Mouse (Mus musculus) urinary bladder, postnatal 14 days (tissue): ENCODE measurements around the gene Tnfsfm13.
"Not testable (repeated sequence)": the region's sequence is repeated elsewhere in the genome, so short reads cannot be mapped to it uniquely, and the experiment has no call there.

Source experiments
- DNase-seq: peaks from one replicate; pipeline ENCODE4 v3.0.0; 2021; ENCODE audit warnings: low spot score

Tnfsfm13 gene

DNA sequence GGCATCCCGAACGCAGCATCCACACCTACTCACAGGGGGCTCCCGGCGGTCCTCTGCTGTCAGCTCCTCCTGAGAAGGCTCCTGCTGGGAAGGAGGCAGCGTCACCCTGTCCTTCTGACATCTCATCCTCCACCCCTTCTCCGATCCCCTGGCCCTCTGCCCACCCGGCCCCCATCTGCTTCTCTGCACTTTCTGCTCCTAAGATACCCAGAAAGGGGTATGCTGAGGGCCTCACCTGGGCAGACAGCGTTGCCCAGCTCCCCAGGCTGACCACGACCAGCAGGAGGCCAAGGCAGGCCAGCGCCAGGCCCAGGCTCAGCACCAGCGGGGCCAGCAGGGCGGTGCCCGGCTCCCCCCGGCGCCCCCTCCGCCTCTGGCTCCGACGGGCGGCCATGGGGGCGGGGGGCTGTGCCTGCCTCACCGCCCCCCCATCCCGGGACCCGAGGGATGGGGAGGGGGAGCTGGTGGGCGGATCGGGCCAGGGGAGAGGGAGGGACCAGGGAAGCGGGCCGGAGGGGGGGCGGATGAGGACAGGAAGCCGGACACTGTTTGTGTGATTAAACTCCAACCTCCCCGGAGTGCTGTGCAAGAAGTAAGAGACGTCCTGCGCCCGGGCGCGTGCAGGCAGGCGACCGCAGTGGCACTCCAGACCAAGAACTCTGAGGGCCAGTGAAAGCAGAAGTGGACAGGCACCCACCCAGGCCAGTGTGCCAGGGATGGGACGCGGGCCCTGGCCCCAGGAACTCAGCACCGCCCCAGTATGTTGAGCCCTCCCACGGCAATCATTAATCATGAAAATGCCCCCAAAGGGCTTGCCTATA, at the start of gene Tnfsfm13, which contains the start of gene Tnfsf12:
TSS of gene Tnfsfm13 (minus strand) at position 738 of the 821 bp plus-strand sequence.
TSS of gene Tnfsf12 (minus strand) at position 489 of the 821 bp plus-strand sequence.
- peak; percentile 75 for DNase-seq

DNA sequence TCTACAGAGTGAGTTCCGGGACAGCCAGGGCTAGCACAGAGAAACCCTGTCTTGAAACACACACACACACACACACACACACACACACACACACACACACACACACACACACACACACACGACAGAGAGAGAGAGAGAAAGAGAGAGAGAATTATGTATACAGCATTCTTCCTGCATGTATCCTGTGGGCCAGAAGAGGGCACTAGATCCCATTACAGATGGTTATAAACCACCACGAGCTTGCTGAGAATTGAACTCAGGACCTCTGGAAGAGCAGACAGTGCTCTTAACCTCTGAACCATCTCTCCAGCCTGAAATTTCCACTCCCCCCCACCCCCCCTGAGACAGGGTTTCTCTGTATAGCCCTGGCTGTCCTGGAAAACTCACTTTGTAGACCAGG, 35.5 kb upstream of the Tnfsfm13 start:
- DNase-seq: not testable (repeated sequence)

DNA sequence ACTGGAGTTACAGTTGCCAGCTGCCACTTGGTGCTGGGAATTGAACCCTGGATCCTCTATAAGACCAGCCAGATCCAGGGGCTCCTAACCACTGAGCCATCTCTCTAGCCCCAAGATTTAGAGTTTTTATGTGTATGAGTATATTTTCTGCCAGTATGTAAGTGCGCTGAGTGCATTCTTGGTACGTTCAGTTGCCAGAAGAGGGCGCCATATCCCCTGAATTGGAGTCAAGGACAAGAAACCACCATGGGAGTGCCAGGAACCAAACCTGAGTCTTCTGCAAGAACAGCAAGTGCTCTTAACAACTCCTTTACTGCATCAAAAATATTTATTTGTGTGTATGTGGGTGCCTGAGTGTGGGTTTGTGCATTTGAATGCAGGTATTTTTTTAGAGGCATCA, 33.2 kb upstream of the Tnfsfm13 start:
- peak; percentile 63 for DNase-seq

DNA sequence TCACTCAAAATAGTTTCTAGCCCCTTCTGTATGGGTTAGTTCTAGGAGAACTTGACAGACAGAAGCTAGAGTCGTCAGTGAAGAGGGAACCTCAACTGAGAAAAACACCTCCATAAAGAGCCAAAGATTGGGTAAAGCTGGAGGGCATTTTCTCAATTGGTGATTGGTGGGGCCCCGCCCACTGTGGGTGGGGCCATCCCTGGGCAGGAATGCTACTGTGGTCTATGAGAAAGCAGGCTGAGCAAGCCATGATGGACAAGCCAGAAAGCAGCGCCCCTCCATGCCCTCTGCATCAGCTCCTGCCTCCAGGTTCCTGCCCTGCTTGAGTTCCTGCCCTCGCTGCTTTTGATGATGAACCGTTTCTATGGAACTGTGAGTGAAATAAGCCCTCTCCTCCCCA, 30.1 kb upstream of the Tnfsfm13 start:
- DNase-seq: no peak

DNA sequence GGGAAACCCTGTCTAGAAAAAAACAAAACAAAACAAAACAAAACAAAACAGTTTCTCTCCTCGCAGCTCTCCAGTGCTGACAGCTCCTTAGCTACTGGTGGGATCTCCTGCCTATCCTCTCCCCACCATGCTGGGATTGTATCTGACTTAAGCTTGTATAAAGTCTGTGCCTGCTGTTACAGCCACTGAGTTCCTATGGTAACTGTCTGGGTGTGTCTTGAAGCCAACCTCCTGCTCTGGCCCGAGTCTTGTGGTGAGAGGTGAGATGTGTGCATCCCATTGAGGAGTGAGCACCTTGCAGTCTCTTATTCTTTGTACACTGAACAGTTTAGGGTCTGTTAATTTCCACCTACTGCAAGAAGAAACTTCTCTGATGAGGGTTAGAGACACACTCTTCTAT, 27.2 kb upstream of the Tnfsfm13 start:
- no peak for DNase-seq

DNA sequence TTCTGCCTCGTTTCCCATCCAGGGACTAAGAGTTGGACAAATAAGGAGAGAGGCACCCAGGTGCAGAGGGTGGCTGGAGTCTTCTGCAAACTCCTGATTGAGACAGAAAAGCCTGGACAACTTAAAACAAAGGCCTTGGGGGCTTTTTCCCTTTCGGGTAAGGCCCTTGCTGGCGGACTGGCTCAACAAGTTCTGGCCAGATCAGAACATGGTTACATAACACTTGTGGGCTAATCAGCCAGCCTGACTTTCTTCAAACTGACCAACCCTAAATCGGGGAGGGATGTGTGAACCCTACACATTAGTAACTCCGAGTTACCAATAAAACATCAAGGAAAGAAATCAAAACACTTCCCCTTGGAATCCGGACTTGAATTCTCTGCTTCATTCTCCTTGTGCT, 25.0 kb upstream of the Tnfsfm13 start:
- peak; percentile 39 for DNase-seq

DNA sequence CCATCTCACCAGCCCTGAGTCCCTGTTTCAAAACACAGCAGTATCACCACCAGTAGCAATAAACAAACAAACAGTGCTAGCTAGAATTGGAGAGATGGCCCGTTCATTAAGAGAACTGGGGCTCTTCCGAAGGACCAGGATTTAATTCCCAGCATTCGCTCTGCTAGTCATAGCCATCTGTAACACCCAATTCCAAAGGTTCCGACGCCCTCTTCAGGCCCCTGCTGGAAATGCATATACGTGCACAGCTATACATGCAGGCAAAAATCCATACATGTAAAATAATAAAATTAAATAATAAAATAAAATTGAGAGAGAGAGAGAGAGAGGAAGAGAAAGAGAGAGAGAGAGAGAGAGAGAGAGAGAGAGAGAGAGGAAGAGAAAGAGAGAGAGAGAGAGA, 23.5 kb upstream of the Tnfsfm13 start:
- DNase-seq: no peak

DNA sequence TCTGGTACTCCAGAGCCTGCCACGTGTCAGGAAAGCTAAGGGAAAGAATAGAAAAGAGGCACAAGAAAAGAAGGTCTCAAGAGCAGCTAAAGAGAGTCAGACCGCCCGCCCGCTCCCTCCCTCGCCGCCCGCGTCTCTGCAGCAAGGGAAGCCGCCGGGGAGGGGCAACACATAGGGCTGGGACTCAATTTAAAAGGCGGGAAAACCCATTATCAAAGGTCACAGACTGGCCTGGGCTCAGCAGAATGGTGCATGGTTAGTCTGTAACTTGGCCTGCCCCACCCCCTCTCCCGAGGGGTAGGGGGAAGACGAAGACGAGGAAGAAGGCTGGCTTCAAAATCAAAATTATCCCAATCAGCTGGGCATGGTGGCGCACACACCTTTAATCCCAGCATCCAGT, 22.8 kb upstream of the Tnfsfm13 start:
- DNase-seq: no peak

DNA sequence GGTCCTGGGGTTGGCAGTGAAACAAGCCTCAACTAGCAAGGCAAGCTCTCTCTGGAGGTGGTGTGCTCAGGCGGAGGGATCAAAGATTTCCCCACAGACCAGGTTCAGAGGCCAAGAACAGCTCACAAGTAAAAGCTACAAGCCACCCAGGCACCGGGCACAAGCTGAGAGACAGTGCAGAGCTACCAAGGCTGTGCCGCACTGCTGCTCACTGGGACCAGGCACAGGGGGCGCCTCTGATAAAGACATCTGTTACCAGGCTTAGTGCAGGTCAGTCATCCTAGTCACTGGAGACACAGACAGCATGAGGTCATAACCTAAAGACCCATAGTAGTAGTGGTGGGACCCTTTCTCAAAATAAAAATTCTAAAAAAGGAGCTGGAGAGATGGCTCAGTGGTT, 21.1 kb upstream of the Tnfsfm13 start:
- no peak for DNase-seq

DNA sequence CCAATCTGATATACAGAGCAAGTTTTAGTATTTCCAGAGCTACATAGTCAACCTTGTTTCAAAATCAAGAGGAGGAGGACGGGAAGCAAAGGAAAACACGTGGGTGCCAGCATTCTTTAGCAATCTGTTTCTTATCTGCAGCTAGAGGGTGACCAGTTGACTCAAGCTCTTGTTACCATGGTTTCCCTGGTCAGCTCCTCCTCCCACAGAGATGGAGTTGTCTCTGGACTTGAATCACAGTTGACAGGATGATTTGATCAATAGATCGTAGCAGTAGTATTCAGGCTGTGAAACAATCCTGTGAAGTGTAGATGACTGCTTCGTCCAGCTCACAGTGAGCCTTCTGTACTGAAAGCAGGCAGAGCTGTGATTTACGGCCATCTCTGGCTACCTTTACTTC, 20.0 kb upstream of the Tnfsfm13 start:
- peak; percentile 47 for DNase-seq

DNA sequence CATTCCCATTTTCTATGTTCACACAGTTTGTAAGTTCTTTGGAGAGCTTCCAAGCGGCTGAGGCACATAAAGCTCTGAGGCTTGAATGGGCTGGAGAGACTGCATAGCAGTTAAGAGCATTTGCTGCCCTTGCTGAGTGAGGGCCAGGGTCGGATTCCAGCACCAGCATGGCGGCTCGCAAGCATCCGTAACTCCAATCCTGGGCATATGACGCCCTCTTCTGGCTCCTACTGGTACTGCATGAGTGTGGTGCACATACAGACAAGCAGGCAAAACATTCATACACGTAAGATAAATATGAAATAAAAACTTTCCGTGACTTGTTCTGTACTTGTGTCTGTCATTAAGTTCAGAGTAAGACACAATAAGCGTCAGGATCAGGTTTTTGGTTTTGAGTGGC, 19.6 kb upstream of the Tnfsfm13 start:
- DNase-seq: peak; percentile 42

DNA sequence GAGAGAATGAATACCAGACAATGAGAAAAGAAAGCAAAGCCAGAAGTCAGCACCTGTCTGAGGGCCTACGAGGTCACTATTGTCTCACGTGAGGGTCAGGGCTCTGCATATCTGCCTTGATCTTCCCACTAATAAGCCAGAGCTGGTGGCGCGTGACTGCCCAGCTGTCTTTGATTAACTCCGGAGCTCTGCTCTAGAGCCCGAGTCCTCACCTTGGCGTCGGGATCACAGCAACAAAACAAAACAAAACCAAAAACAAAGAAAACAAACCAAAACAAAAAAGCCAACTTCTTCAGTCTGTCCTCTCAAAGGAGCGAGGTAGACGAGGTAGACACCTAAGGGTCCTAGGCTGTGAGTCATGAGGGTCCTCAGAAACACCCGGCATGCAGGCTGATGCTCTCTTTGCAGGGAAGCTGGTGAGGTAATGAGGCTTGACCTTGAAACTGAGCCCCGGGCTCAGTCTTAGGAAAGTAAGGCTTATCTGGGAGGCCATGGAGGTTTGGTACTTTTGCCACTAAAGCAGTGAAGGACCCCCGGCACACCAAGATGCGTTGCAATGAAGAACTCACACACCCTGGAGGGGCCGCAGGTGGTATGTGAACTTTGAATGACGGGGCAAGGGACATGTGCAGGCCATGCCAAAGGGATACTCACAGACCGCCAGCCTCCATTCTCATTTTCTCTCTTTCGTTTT, 18.9 kb upstream of the Tnfsfm13 start:
- DNase-seq: no peak

DNA sequence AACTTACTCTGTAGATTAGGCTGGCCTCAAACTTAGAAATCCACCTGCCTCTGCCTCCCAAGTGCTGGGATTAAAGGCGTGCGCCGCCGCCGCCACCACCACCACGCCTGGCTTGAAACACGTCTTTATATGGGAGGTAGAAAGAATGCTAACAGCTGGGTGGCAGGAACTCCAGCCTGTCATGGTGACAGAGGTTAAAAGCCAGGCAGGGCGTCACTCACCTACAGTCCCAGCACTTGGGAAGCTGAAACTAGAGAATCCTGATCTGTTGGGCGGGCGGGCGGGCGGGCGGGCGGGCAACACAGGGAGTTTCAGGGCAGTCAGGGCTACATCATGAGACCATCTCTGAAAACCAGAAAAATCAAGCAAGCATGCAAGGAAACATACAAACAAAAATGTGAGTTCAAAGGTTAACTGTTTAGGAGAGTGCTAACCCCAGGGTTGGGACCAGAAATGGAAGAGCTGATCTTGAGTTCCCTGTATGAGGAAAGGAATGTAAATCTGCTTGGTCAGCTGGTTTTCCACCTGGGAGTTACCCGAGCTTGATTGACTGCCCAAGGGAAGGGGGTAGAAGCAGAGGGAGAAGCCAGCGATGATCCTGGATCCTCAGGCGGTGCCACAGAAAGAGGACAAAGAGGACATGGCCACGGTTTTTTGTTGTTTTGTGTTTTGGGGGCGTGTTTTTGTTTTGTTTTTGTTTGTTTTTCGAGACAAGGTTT, 17.2 kb upstream of the Tnfsfm13 start:
- DNase-seq: no peak

DNA sequence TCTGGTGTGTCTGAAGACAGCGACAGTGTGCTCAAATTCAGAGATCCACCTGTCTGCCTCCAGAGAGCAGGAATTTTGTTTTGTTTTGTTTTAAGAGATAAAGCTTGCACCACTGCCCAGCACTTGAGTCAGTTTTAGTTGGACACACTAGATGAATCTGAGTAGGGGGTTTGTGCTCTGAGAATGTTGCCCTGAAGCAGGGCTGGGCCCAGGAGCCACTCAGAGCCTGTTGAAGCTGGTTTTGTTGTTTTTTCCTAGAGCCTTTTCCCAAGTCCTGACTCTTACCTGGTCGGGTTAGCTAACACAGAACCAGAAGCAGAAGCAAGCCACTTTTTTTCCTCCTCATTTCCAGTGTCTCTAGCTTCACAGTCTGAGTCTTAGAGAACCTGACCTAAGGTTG, 15.2 kb upstream of the Tnfsfm13 start:
- DNase-seq: no peak

DNA sequence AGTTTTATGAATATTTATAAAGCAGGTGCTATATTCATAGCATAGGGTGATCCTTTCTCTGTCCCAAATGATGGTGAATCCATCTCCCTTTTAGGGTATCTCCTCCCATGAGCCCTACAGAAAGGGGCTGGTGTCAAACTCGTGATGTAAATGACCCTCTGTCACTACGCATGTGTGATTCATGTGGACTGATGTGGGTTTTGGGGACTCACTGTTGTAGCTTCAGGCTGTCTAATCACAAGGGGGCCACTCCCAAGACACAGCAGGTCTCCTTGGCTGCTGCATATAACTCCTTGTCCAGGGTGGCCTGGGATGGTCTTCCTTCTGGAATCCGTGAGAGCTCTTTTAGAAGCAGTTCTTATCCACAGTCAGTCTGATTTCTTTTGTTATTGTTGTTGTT, 14.6 kb upstream of the Tnfsfm13 start:
- DNase-seq: no peak

DNA sequence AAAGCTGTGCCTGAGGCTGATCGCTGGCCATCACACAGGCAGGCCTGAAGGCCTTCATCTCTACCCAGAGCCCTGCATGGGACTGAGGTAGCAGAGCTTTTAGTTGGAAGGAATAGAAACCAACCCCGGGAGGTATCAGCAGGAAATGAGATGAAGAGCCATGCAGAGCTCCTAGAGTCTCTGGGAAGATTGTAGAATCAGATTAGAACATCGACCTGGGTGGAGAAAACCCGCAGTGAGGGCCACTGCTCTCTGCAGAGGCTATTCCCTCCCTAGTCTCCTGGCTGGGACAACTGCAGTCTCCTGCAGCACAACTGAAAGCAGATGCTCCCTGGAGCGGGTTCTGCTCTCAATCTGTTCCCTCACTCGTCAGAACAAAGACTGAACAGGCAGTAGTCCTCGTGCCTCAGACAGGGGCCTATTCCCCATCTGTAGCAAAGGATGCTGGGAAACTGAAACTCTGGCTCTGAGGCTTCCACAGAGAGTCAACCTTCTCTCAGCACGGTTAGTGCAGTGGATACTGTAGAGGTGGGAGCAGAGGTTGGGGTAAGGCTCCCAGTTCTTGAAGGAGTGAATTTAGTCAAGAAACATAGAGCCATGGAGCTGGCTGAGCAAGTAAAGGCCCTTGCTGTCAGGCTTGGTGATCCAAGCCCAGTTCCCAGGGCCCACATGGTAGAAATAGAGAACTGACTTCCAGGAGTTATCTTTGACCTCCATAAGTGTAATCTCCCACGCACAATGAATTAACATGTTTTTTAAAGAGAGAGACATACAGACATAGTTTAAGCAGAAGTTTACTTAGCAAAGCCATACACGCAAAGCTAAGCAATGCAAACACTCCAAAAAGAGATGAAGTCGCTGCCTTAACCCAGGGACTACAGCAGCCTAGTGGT, 13.9 kb upstream of the Tnfsfm13 start:
- DNase-seq: no peak

DNA sequence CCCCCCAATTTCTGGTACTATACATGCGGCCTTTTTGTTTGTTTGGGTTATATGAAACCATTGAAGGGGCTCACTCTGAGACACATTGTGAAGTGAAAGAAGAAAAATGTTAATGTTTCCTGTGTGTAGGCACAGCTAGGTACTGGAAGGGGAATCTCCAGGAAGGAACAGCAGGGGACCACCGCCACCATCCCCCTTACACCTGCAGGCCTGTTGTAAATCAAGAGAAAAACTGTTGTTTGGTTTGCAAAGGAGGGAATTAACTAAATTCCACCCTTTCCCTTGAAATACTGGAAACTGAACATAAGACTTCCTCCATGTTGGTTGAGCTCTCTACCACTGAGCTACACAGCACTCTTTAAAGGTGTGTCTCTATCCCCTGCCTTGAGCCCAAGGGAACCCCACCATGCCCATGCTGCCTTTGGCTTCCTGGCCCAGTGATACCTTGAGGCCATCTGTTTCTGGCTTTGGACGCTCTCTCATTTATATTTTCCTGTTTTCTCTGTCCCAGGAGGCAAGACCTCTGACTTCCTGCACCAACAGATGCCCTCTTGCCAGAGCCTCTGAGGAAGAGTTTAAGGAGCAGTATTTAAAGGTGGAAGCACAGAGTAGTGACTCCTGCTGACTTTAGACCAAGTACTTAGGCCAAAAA, 12.8 kb upstream of the Tnfsfm13 start:
- no peak for DNase-seq

DNA sequence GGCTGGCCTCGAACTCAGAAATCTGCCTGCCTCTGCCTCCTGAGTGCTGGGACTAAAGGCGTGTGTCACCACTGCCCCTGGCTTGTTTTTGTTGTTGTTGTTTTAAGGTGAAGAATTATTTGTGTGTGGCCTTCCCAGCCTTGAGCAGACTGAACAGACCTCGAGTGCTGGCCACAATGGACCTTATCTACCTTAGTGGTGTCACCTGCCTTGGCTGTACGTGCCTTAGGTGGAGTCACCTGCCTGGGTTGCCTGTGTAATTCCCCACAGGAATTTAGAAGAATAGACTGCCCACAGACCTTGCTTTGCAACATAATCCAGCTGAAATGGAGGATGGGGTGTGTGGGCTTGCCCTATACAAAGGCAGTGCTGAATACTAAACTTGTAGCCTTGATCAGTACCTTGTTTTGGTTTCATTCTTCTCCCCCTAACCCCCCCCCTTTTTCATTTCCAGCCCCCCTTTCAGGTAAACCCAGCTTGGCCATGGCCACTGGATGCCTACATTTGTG, 12.0 kb upstream of the Tnfsfm13 start:
- DNase-seq: no peak

DNA sequence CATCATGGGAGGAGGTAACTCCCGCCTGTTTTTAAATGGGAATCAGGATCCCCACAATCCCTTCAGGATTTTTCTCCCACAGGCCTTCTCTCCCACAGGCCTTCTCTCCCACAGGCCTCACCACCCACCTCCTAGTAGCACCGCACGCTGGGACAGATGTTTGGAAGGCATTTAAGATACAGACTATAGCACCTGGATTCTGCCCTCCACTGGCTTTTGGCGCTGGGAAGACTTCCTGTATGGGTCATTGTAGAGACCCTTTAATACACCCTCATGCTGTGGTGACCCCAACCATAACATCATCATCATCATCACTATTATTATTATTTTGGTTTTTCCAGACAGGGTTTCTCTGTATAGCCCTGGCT, 11.6 kb upstream of the Tnfsfm13 start:
- DNase-seq: no peak

DNA sequence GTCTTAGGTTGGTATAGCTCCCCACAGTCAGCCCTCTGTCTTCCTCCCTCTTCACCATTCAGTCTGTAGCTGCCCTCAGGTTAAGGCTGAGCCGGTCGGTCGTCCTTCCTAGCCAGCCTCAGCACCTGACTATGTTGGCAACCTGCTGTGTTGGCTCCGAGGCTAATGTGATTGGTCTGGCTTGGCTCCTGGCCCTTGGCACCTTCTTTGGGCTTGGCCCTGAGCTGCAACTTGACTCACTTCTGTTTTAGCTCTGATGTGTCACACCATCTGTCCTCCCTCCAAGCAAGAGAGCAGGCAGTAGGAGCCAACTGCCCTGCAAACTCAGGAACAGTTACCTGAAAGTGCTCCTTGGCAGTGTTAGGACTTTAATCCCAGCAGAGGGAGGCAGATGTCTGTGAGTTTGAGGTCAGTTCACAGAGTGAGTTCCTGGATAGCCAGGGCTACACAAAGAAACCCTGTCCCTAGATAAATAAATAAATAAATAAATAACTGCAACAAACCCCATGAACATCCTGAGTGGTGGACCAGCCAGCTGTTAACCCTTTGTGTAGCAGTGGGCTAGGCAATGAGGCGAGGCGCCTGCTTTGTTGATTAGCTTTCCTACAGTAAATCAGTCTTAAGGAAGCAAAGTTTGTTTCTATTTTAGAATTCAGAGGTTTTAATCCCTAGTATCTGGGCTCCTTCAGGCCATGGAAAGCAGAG, 11.0 kb upstream of the Tnfsfm13 start:
- DNase-seq: peak; percentile 58

DNA sequence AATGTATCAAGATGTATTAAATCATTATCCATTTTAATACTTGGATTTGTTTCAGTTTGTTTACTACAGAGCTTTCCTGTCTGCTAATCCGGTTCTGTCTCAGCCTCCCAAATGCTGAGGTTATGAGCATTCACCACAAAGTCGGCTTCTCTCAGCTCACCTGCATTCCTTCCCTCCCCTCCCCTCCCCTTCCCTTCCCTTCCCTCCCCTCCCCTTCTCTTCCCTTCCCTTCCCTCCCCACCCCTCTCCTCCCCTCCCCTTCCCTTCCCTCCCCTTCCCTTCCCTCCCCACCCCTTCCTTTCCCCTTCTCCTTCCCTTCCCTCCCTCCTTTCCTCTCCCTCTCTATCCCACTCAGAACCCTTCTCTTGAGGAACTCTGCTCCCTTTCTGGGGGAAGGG, 8.7 kb upstream of the Tnfsfm13 start:
- no peak for DNase-seq
